Mouse (Mus musculus) cerebellum, adult 9-11 months (tissue): ENCODE data around the gene Scd2.

Experiments used
- DNase-seq: peaks from one replicate; pipeline ENCODE4 v3.0.0; 2022

Gene Scd2

GRCm38 (mm10) chr19:44297862-44298261 is 4.4 kb downstream of the Scd2 start:
- DNase-seq, result peak; percentile 57

- no peak for DNase-seq
Measured at GRCm38 (mm10) chr19:44299078-44299477, 5.6 kb downstream of the Scd2 start.

GRCm38 (mm10) chr19:44299902-44300301 is 6.4 kb downstream of the Scd2 start:
- no peak for DNase-seq

GRCm38 (mm10) chr19:44300520-44300919 is 7.0 kb downstream of the Scd2 start:
- no peak for DNase-seq

- DNase-seq, result peak; percentile 41
Measured at GRCm38 (mm10) chr19:44301176-44301575, 7.7 kb downstream of the Scd2 start.

GRCm38 (mm10) chr19:44301671-44302305 is 8.3 kb downstream of the Scd2 start:
- peak; percentile 5 for DNase-seq

GRCm38 (mm10) chr19:44302901-44303300 is 9.4 kb downstream of the Scd2 start:
- DNase-seq, result peak; percentile 21

GRCm38 (mm10) chr19:44303502-44303901 is 10.0 kb downstream of the Scd2 start:
- DNase-seq, result peak; percentile 12

- peak; percentile 17 for DNase-seq
Measured at GRCm38 (mm10) chr19:44304419-44304818, 10.9 kb downstream of the Scd2 start.

GRCm38 (mm10) chr19:44304851-44305510 is 11.5 kb downstream of the Scd2 start:
- DNase-seq, result peak; percentile 9

- peak; percentile 2 for DNase-seq
Measured at GRCm38 (mm10) chr19:44305701-44306100, 12.2 kb downstream of the Scd2 start.

- DNase-seq, result peak; percentile 3
Measured at GRCm38 (mm10) chr19:44306171-44306570, 12.7 kb downstream of the Scd2 start.

- peak; percentile 7 for DNase-seq
Measured at GRCm38 (mm10) chr19:44307101-44307914, 13.8 kb downstream of the Scd2 start.

- DNase-seq, result peak; percentile 8
Measured at GRCm38 (mm10) chr19:44307915-44308470, 14.5 kb downstream of the Scd2 start.

- DNase-seq, result peak; percentile 2
Measured at GRCm38 (mm10) chr19:44308611-44309246, 15.3 kb downstream of the Scd2 start.

- peak; percentile 17 for DNase-seq
Measured at GRCm38 (mm10) chr19:44309351-44310154, 16.1 kb downstream of the Scd2 start.

GRCm38 (mm10) chr19:44310155-44310575 is 16.7 kb downstream of the Scd2 start:
- peak; percentile 0 for DNase-seq

GRCm38 (mm10) chr19:44310814-44311213 is 17.3 kb downstream of the Scd2 start:
- DNase-seq, result no peak

- no peak for DNase-seq
Measured at GRCm38 (mm10) chr19:44311306-44312006, 18.0 kb downstream of the Scd2 start.

- DNase-seq, result peak; percentile 56
Measured at GRCm38 (mm10) chr19:44312007-44312360, 18.5 kb downstream of the Scd2 start.

- no peak for DNase-seq
Measured at GRCm38 (mm10) chr19:44313066-44313465, 19.6 kb downstream of the Scd2 start.
